Comparison of ENCODE assay signal across 18 mouse cellular contexts in the genomic region with DNA sequence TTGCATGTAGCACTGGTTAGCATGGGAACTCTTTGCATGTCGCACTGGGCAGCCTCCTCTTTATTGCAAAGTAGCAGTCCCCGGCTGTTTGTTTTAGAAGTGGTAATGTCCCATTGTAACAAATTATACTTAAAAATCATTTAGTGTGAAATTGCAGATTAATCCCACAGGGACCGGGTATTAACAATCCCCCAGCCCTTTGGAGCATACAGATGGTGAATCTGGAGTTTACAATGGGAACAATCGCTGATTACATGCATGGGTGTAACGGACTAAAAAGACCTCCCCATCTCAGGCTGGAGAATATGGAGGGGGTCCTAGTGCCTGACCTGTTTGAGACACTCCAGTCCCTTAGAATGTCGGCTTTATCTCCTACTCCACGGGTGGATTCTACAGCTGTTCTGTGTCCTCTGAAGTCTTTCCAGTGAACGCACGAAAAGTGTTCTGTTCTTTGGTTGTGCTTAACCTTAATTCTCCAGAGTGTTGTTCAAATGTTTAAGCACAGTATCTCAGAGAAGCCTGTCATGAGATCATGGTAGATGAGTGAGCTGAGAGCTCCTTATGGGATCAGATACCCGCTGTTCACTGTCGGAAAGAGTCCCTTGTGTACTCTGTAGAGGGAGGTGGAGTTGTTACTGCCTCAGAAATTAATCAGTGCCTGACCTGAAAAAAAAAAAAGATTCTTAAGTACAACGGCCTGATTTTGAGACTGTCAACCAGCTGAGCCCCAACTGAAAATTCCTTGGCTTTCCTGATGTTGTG. TPM values are rescaled to one million over a fixed set of nuclear protein-coding genes. Genes with fewer than 3 reads are reported as not detected.
DNase-seq lines count a peak whose midpoint lies in the region; ATAC-seq lines count a peak whose summit lies in the region.
"Had no signal": no experiment of that assay in that cellular context is flagged by ENCODE, and none has a peak within 500 bp of the region (broad histone marks: within the 10 kb centered on the region; RNA-seq: fewer than 3 reads in every experiment).

No protein-coding gene starts in this region.

- H3K4me2 ChIP-seq in forebrain, embryonic 11.5 days (ENCODE audit: low read depth, low read length, severe bottlenecking), result 0 out of 2 replicates have a peak overlapping the region, but pooled peaks have one; percentile 24
- H3K4me2 ChIP-seq in midbrain, embryonic 11.5 days, result peak overlapping the region; percentile 7; the same call in 1 of the 2 replicates
- H3K4me2 ChIP-seq in neural tube, embryonic 15.5 days, result peak overlapping the region; percentile 48
- H3K4me2 ChIP-seq in heart, embryonic 11.5 days, result no peak overlapping the region
- H3K4me2 ChIP-seq: heart, embryonic 13.5 days; stomach, embryonic 15.5 days had no signal

- no peak overlapping the region for H3K9ac ChIP-seq in forebrain, embryonic 11.5 days (ENCODE audit: low read length)
- no peak overlapping the region for H3K9ac ChIP-seq in midbrain, embryonic 11.5 days (ENCODE audit: low read length)
- H3K9ac ChIP-seq in neural tube, embryonic 15.5 days (replicated peaks), result no peak overlapping the region
- no peak overlapping the region for H3K9ac ChIP-seq in heart, embryonic 11.5 days (ENCODE audit: low read depth, low read length)
- H3K9ac ChIP-seq: heart, embryonic 13.5 days; stomach, embryonic 15.5 days had no signal

- DNase-seq in forebrain, embryonic 11.5 days (ENCODE audit: low spot score), result no peak
- no peak for DNase-seq in hindbrain, embryonic 10.5 days (ENCODE audit: low spot score)
- peak; percentile 91 for DNase-seq in midbrain, embryonic 11.5 days (ENCODE audit: low spot score, missing footprints)
- no peak for DNase-seq in layer of hippocampus, adult 9-11 months
- DNase-seq in ovary, postnatal 10 days (ENCODE audit: low spot score), result no peak
- DNase-seq: cerebellum, adult 11 months; gastrocnemius, postnatal 25 days; kidney, adult 8-10 months had no signal

- H3K4me3 ChIP-seq in forebrain, embryonic 11.5 days (ENCODE audit: low read depth, low read length), result no peak overlapping the region
- no peak overlapping the region for H3K4me3 ChIP-seq in hindbrain, embryonic 10.5 days
- no peak overlapping the region for H3K4me3 ChIP-seq in midbrain, embryonic 11.5 days (ENCODE audit: low read depth, low read length)
- peak overlapping the region; percentile 24 for H3K4me3 ChIP-seq in neural tube, embryonic 15.5 days (replicated peaks)
- H3K4me3 ChIP-seq in heart, embryonic 11.5 days (ENCODE audit: low read depth, low read length), result no peak overlapping the region
- H3K4me3 ChIP-seq: heart, embryonic 13.5 days; megakaryocyte, embryonic 14.5 days; stomach, embryonic 15.5 days had no signal

- H3K27ac ChIP-seq in forebrain, embryonic 11.5 days (ENCODE audit: low read depth, low read length), result no peak overlapping the region
- H3K27ac ChIP-seq in hindbrain, embryonic 10.5 days, result 0 out of 2 replicates have a peak overlapping the region, but pooled peaks have one; percentile 6
- no peak overlapping the region for H3K27ac ChIP-seq in midbrain, embryonic 11.5 days (ENCODE audit: low read depth, low read length)
- H3K27ac ChIP-seq in neural tube, embryonic 15.5 days (replicated peaks), result no peak overlapping the region
- H3K27ac ChIP-seq in heart, embryonic 11.5 days (ENCODE audit: low read depth, low read length), result no peak overlapping the region
- H3K27ac ChIP-seq: heart, embryonic 13.5 days; stomach, embryonic 15.5 days had no signal

- ATAC-seq in forebrain, embryonic 11.5 days (replicated peaks; ENCODE audit: low FRiP score), result peak; percentile 65
- ATAC-seq in midbrain, embryonic 11.5 days (ENCODE audit: low FRiP score), result peak; percentile 54
- ATAC-seq in neural tube, embryonic 15.5 days (ENCODE audit: low FRiP score), result no peak
- ATAC-seq in heart, embryonic 11.5 days (replicated peaks; ENCODE audit: insufficient number of reproducible peaks, low FRiP score, low TSS enrichment), result no peak
- ATAC-seq: activated CD4-positive, CD25-positive, alpha-beta regulatory T cell, adult 4 months; CD4-positive, CD25-positive, alpha-beta regulatory T cell, adult 4 months had no signal

- WGBS in forebrain, embryonic 11.5 days, result 26% methylated on average over 12 of the region's 12 CpGs
- WGBS in hindbrain, embryonic 10.5 days, result 47% methylated on average over 12 of the region's 12 CpGs
- WGBS in midbrain, embryonic 11.5 days, result 32% methylated on average over 12 of the region's 12 CpGs
- WGBS in neural tube, embryonic 15.5 days, result 13% methylated on average over 12 of the region's 12 CpGs
- WGBS in heart, embryonic 11.5 days (ENCODE audit: insufficient replicate concordance), result 57% methylated on average over 12 of the region's 12 CpGs

- H3K4me1 ChIP-seq in forebrain, embryonic 11.5 days (replicated peaks; ENCODE audit: control insufficient read depth, insufficient read depth, low read length), result peaks cover 5% of the 10 kb centered on the region; the same call in 1 of the 2 replicates
- H3K4me1 ChIP-seq in hindbrain, embryonic 10.5 days (replicated peaks), result peaks cover 43% of the 10 kb centered on the region
- H3K4me1 ChIP-seq in midbrain, embryonic 11.5 days (ENCODE audit: control insufficient read depth, insufficient read depth, low read length), result peaks cover 27% of the 10 kb centered on the region
- peaks cover 13% of the 10 kb centered on the region for H3K4me1 ChIP-seq in neural tube, embryonic 15.5 days
- no peaks in the 10 kb centered on the region for H3K4me1 ChIP-seq in heart, embryonic 11.5 days (ENCODE audit: control insufficient read depth, insufficient read depth, low read length)
- H3K4me1 ChIP-seq: heart, embryonic 13.5 days; megakaryocyte, embryonic 14.5 days; stomach, embryonic 15.5 days had no signal

- H3K27me3 ChIP-seq in forebrain, embryonic 11.5 days (ENCODE audit: control insufficient read depth, insufficient read depth, low read length), result peaks cover 42% of the 10 kb centered on the region
- peaks cover 98% of the 10 kb centered on the region for H3K27me3 ChIP-seq in hindbrain, embryonic 10.5 days (ENCODE audit: insufficient read depth, poor library complexity, severe bottlenecking)
- H3K27me3 ChIP-seq in midbrain, embryonic 11.5 days (ENCODE audit: control insufficient read depth, insufficient read depth, low read length), result peaks cover 37% of the 10 kb centered on the region
- peaks cover 58% of the 10 kb centered on the region for H3K27me3 ChIP-seq in neural tube, embryonic 15.5 days (replicated peaks)
- H3K27me3 ChIP-seq in heart, embryonic 11.5 days (ENCODE audit: control insufficient read depth, insufficient read depth, low read length), result peaks cover 40% of the 10 kb centered on the region

- no peaks in the 10 kb centered on the region for H3K9me3 ChIP-seq in forebrain, embryonic 11.5 days (ENCODE audit: control insufficient read depth, low read length)
- H3K9me3 ChIP-seq in hindbrain, embryonic 10.5 days, result no peaks in the 10 kb centered on the region
- H3K9me3 ChIP-seq in midbrain, embryonic 11.5 days (ENCODE audit: control insufficient read depth, low read length), result no peaks in the 10 kb centered on the region
- no peaks in the 10 kb centered on the region for H3K9me3 ChIP-seq in neural tube, embryonic 15.5 days (replicated peaks)
- no peaks in the 10 kb centered on the region for H3K9me3 ChIP-seq in heart, embryonic 11.5 days (replicated peaks; ENCODE audit: control insufficient read depth, low read length)
- H3K9me3 ChIP-seq: heart, embryonic 13.5 days; megakaryocyte, embryonic 14.5 days; stomach, embryonic 15.5 days had no signal

- H3K36me3 ChIP-seq in forebrain, embryonic 11.5 days (ENCODE audit: control insufficient read depth, insufficient read depth, low read length), result no peaks in the 10 kb centered on the region
- H3K36me3 ChIP-seq in hindbrain, embryonic 10.5 days, result no peaks in the 10 kb centered on the region
- no peaks in the 10 kb centered on the region for H3K36me3 ChIP-seq in midbrain, embryonic 11.5 days (ENCODE audit: control insufficient read depth, insufficient read depth, low read length)
- H3K36me3 ChIP-seq in neural tube, embryonic 15.5 days, result no peaks in the 10 kb centered on the region
- no peaks in the 10 kb centered on the region for H3K36me3 ChIP-seq in heart, embryonic 11.5 days (ENCODE audit: control insufficient read depth, insufficient read depth, low read length)
- H3K36me3 ChIP-seq: heart, embryonic 13.5 days; stomach, embryonic 15.5 days had no signal

RNA-seq across cellular contexts. Expression of a gene that starts 6.0 kb away (rescaled TPM):
- polyA plus RNA-seq in forebrain, embryonic 11.5 days (2014; fragmentation: Nextera tagmentation; extraction: Ambion mirVana), result 0.25 and 0.60 TPM in 2 replicates
- polyA plus RNA-seq in hindbrain, embryonic 10.5 days (2016; fragmentation: Nextera tagmentation; extraction: Ambion mirVana), result 4.0 and 4.2 TPM in 2 replicates
- 6.5 and 6.9 TPM in 2 replicates for polyA plus RNA-seq in midbrain, embryonic 11.5 days (2014; fragmentation: Nextera tagmentation; extraction: Ambion mirVana)
- not detected in 2 replicates for polyA plus RNA-seq in neural tube, embryonic 15.5 days (2015; fragmentation: Nextera tagmentation; extraction: Ambion mirVana)
- not detected in 2 replicates for polyA plus RNA-seq in heart, embryonic 11.5 days (2014; fragmentation: Nextera tagmentation; extraction: Ambion mirVana)
- polyA plus RNA-seq: activated CD4-positive, CD25-positive, alpha-beta regulatory T cell, adult 4 months; CD4-positive, CD25-positive, alpha-beta regulatory T cell, adult 4 months; cortical plate, adult 2 months; heart, embryonic 13.5 days; liver, adult 2 months; small intestine, adult 2 months; stomach, embryonic 15.5 days had no signal

RNA-seq across cellular contexts. Expression of a gene that starts 9.4 kb away (rescaled TPM):
- polyA plus RNA-seq in forebrain, embryonic 11.5 days (2014; fragmentation: Nextera tagmentation; extraction: Ambion mirVana), result 0.91 and 0.97 TPM in 2 replicates
- polyA plus RNA-seq in hindbrain, embryonic 10.5 days (2016; fragmentation: Nextera tagmentation; extraction: Ambion mirVana), result 0.59 and 0.73 TPM in 2 replicates
- 0.45 and 0.66 TPM in 2 replicates for polyA plus RNA-seq in midbrain, embryonic 11.5 days (2014; fragmentation: Nextera tagmentation; extraction: Ambion mirVana)
- polyA plus RNA-seq in neural tube, embryonic 15.5 days (2015; fragmentation: Nextera tagmentation; extraction: Ambion mirVana), result 0.56 and 0.64 TPM in 2 replicates
- polyA plus RNA-seq in heart, embryonic 11.5 days (2014; fragmentation: Nextera tagmentation; extraction: Ambion mirVana), result 0.35 and 1.3 TPM in 2 replicates
- polyA plus RNA-seq: liver, adult 2 months had no signal

Comparison
In these comparisons a context has a peak if more than half of its experiments do, and no peak if none do; other contexts are left out.
1. ATAC-seq: peak in forebrain, embryonic 11.5 days (single experiment) and midbrain, embryonic 11.5 days (single experiment); none in neural tube, embryonic 15.5 days (single experiment) and heart, embryonic 11.5 days (single experiment).